ENCODE assay signal across 42 mouse cellular contexts in the genomic region with DNA sequence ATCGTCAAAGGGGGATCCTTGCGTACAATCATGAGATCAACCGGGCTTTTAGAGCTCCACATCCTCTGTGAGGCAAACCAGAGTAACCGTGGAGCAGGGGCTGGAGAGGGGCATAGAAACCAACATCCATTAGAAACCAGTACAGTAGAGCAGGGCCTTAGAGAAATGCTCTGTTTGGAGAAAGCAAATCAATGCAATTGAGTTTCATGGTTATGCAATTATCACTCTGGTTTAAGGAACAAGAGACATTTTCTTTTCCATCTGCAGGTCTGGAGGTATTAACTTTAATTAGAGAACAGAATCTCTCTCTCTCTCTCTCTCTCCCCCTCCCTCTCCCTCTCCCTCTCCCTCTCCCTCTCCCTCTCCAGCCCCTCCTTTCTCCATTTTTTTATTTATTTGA. TPM values are rescaled to one million over a fixed set of nuclear protein-coding genes. Genes with fewer than 3 reads are reported as not detected.
"Had no signal": no experiment of that assay in that cellular context is flagged by ENCODE, and none has a peak within 500 bp of the region (broad histone marks: within the 10 kb centered on the region; RNA-seq: fewer than 3 reads in every experiment).

No protein-coding gene starts in this region.

- H3K9ac ChIP-seq: heart, embryonic 12.5 days; heart, embryonic 13.5 days; heart, embryonic 15.5 days; hindbrain, embryonic 12.5 days; hindbrain, embryonic 13.5 days; hindbrain, embryonic 14.5 days; hindbrain, embryonic 15.5 days; intestine, embryonic 15.5 days; kidney, embryonic 15.5 days had no signal

- H3K36me3 ChIP-seq: heart, embryonic 10.5 days; heart, embryonic 12.5 days; heart, embryonic 13.5 days; heart, embryonic 15.5 days; hindbrain, embryonic 10.5 days; hindbrain, embryonic 12.5 days; hindbrain, embryonic 13.5 days; hindbrain, embryonic 15.5 days; intestine, embryonic 15.5 days; kidney, embryonic 15.5 days had no signal

- H3K4me1 ChIP-seq: heart, embryonic 10.5 days; heart, embryonic 12.5 days; heart, embryonic 13.5 days; heart, embryonic 15.5 days; hindbrain, embryonic 13.5 days; hindbrain, embryonic 15.5 days; intestine, embryonic 15.5 days; kidney, embryonic 15.5 days had no signal

- H3K9me3 ChIP-seq: heart, embryonic 10.5 days; heart, embryonic 12.5 days; heart, embryonic 13.5 days; heart, embryonic 15.5 days; hindbrain, embryonic 10.5 days; hindbrain, embryonic 12.5 days; hindbrain, embryonic 13.5 days; hindbrain, embryonic 15.5 days; intestine, embryonic 15.5 days; kidney, embryonic 15.5 days had no signal

- H3K27me3 ChIP-seq: heart, embryonic 15.5 days; hindbrain, embryonic 12.5 days; hindbrain, embryonic 13.5 days; hindbrain, embryonic 15.5 days; intestine, embryonic 15.5 days; kidney, embryonic 15.5 days had no signal

- H3K4me2 ChIP-seq: heart, embryonic 11.5 days; heart, embryonic 12.5 days; heart, embryonic 13.5 days; heart, embryonic 15.5 days; hindbrain, embryonic 12.5 days; hindbrain, embryonic 13.5 days; hindbrain, embryonic 14.5 days; hindbrain, embryonic 15.5 days; intestine, embryonic 15.5 days; kidney, embryonic 15.5 days had no signal

- H3K27ac ChIP-seq: heart, embryonic 10.5 days; heart, embryonic 13.5 days; heart, embryonic 15.5 days; hindbrain, embryonic 10.5 days; hindbrain, embryonic 12.5 days; hindbrain, embryonic 13.5 days; hindbrain, embryonic 14.5 days; hindbrain, embryonic 15.5 days; intestine, embryonic 15.5 days; kidney, embryonic 15.5 days; kidney, postnatal 0 days; layer of hippocampus, adult 2 months; left cerebral cortex, adult 2 months had no signal

- H3K4me3 ChIP-seq: heart, embryonic 10.5 days; heart, embryonic 12.5 days; heart, embryonic 13.5 days; heart, embryonic 15.5 days; hindbrain, embryonic 10.5 days; hindbrain, embryonic 12.5 days; hindbrain, embryonic 13.5 days; hindbrain, embryonic 15.5 days; intestine, embryonic 15.5 days; kidney, embryonic 15.5 days; layer of hippocampus, adult 2 months; left cerebral cortex, adult 2 months had no signal

- ATAC-seq: hindbrain, embryonic 16.5 days; inflammation-experienced regulatory T-cells, adult 6 months; intestine, embryonic 15.5 days; intestine, embryonic 16.5 days had no signal

- DNase-seq: heart, postnatal 10 days; heart, postnatal 14 days; heart, postnatal 36 days; heart, postnatal 4 days; kidney, adult 11 months; kidney, adult 18-20 months; kidney, adult 2 months; kidney, adult 8-10 months; kidney, adult 9 months; kidney, postnatal 10 days; kidney, postnatal 14 days; kidney, postnatal 25 days; kidney, postnatal 36 days; kidney, postnatal 4 days; layer of hippocampus, adult 9-11 months; layer of hippocampus, postnatal 36 days had no signal

RNA-seq across cellular contexts. Expression of a gene that starts 29.9 kb away (rescaled TPM):
- total RNA-seq: heart, postnatal 4 days; layer of hippocampus, adult 18-20 months; layer of hippocampus, adult 2 months; layer of hippocampus, adult 8-10 months; layer of hippocampus, postnatal 10 days; layer of hippocampus, postnatal 14 days; layer of hippocampus, postnatal 25 days; layer of hippocampus, postnatal 36 days; left cerebral cortex, adult 18-20 months; left cerebral cortex, adult 2 months; left cerebral cortex, adult 8-10 months had no signal
- polyA plus RNA-seq: heart, embryonic 10.5 days; heart, embryonic 11.5 days; hindbrain, embryonic 10.5 days; hindbrain, embryonic 11.5 days; hindbrain, embryonic 12.5 days; hindbrain, embryonic 15.5 days had no signal
